Mouse (Mus musculus) hindbrain, embryonic 15.5 days (tissue): ENCODE results near the gene Ccdc134. TPM values are rescaled to one million over a fixed set of nuclear protein-coding genes. Genes with fewer than 3 reads are reported as not detected.

ENCODE experiments used
- polyA plus RNA-seq: library from polyadenylated mRNA; unstranded; fragments of >200 nt; fragmentation: Nextera tagmentation; extraction: Ambion mirVana; gene quantifications from 2 replicates; pipeline ENCODE4 v1.2.1, GENCODE M21; 2015

Ccdc134 gene
- polyA plus RNA-seq, 1 experiment from 2014 or later: 12.0 TPM

Other genes with a start within 250 kb of the Ccdc134 start
- 87.3 and 92.0 TPM in 2 replicates for gene Polr3h, start 201.7 kb upstream of the Ccdc134 start, polyA plus RNA-seq
- 213 and 253 TPM in 2 replicates for gene Csdc2, start 191.2 kb upstream of the Ccdc134 start, polyA plus RNA-seq
- gene Pmm1, start 167.0 kb upstream of the Ccdc134 start, polyA plus RNA-seq: 102 and 108 TPM in 2 replicates
- gene 1700029P11Rik, start 147.4 kb upstream of the Ccdc134 start, polyA plus RNA-seq: not detected in 2 replicates
- 40.8 and 43.4 TPM in 2 replicates for gene Xrcc6, start 140.1 kb upstream of the Ccdc134 start, polyA plus RNA-seq
- gene Desi1, start 94.1 kb upstream of the Ccdc134 start, polyA plus RNA-seq: 52.6 and 55.1 TPM in 2 replicates
- gene Snu13, start 80.3 kb upstream of the Ccdc134 start, polyA plus RNA-seq: 237 and 238 TPM in 2 replicates
- not detected in 2 replicates for gene 4930407I10Rik, start 68.8 kb upstream of the Ccdc134 start, polyA plus RNA-seq
- gene Mei1, start 57.9 kb upstream of the Ccdc134 start, polyA plus RNA-seq: 0.08 and 0.09 TPM in 2 replicates
- 204 and 209 TPM in 2 replicates for gene Srebf2, start 19.3 kb downstream of the Ccdc134 start, polyA plus RNA-seq
- gene Shisa8, start 84.9 kb downstream of the Ccdc134 start, polyA plus RNA-seq: 2.9 and 4.6 TPM in 2 replicates
- 0.37 and 0.69 TPM in 2 replicates for gene Tnfrsf13c, start 96.4 kb downstream of the Ccdc134 start, polyA plus RNA-seq
- 24.0 and 25.4 TPM in 2 replicates for gene Cenpm, start 116.8 kb downstream of the Ccdc134 start, polyA plus RNA-seq
- gene 1500009C09Rik, start 124.5 kb downstream of the Ccdc134 start, polyA plus RNA-seq: 15.9 and 16.6 TPM in 2 replicates
- 374 and 408 TPM in 2 replicates for gene Sept3, start 147.0 kb downstream of the Ccdc134 start, polyA plus RNA-seq
- gene Wbp2nl, start 171.0 kb downstream of the Ccdc134 start, polyA plus RNA-seq: 0.10 and 0.29 TPM in 2 replicates
- gene Naga, start 211.0 kb downstream of the Ccdc134 start, polyA plus RNA-seq: 27.9 and 29.5 TPM in 2 replicates
- gene Pheta2, start 211.0 kb downstream of the Ccdc134 start, polyA plus RNA-seq: 1.9 and 2.0 TPM in 2 replicates
- 367 and 377 TPM in 2 replicates for gene Smdt1, start 211.0 kb downstream of the Ccdc134 start, polyA plus RNA-seq
- gene Ndufa6, start 226.4 kb downstream of the Ccdc134 start, polyA plus RNA-seq: 352 and 391 TPM in 2 replicates